ENCODE assay signal across 17 mouse cellular contexts in the genomic region with DNA sequence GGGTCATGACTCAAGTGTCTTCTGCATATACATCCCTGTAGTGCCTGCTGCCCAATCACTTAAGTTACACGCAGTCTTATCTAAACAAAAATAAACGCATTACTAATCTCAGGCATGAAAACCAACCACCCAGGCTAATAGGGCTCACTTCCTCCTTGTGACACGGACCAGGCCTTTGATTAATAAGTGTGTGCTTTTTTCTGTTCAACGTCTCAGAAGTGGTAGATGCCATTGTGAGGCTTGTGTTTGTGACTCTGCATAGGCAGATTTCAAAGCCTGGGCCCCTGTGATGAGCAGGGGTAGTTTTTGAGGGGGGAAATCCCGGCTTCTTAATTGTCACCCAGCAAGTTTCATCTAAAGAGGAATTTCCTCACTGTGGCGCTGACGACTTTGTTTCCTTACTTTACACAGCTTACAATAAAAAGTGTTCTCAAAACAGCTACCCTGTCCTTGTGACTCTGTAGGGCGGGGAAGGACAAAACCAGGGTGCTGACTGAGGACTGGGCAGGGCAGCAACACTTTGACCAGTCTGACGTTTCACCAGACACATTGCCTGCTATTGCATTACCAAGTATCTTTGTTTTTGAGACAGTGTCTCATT.
DNase-seq lines count a peak whose midpoint lies in the region; ATAC-seq and TF ChIP-seq lines count a peak whose summit lies in the region.
"Had no signal": no experiment of that assay in that cellular context is flagged by ENCODE, and none has a peak within 500 bp of the region (broad histone marks: within the 10 kb centered on the region; RNA-seq: fewer than 3 reads in every experiment).

No protein-coding gene starts in this region.

- ATAC-seq in megakaryocyte, adult 5-6 weeks (ENCODE audit: poor library complexity, severe bottlenecking), result peak; percentile 87
- ATAC-seq: forebrain, embryonic 15.5 days; Patski had no signal

- no peaks in the 10 kb centered on the region; the same call in 1 of the 2 replicates for H3K4me1 ChIP-seq in brown adipose tissue, adult 24 weeks (ENCODE audit: control insufficient read depth, insufficient read depth, insufficient read length, low read length)
- H3K4me1 ChIP-seq: forebrain, embryonic 15.5 days; megakaryocyte, embryonic 14.5 days had no signal

- intact Hi-C loops in gastrocnemius, adult 2 months (cut with DNase I), result no loop called here

- DNase-seq in gastrocnemius, adult 2 months, result no peak
- DNase-seq in gastrocnemius, adult 8-10 months (ENCODE audit: low spot score in 2 of 2), result no peak
- DNase-seq in B cell, adult 2 months, result peak; percentile 27 to 43
- no peak for DNase-seq in right cerebral cortex, adult 18-20 months
- DNase-seq in thymus, postnatal 10 days (ENCODE audit: low spot score in 2 of 2), result no peak
- no peak for DNase-seq in kidney, adult 8-10 months
- DNase-seq: adrenal gland, adult 8-10 months; cerebellum, adult 11-12 months; gastrocnemius, postnatal 25 days; kidney, postnatal 14 days; thymus, adult 2 months had no signal

- peak overlapping the region; percentile 21; the same call in 1 of the 2 replicates for H3K27ac ChIP-seq in gastrocnemius, adult 2 months
- H3K27ac ChIP-seq in brown adipose tissue, adult 24 weeks (replicated peaks; ENCODE audit: low read depth, low read length), result peak overlapping the region; percentile 71
- H3K27ac ChIP-seq: forebrain, embryonic 15.5 days; limb, embryonic 13.5 days had no signal

- no peak overlapping the region for H3K4me3 ChIP-seq in gastrocnemius, adult 2 months
- H3K4me3 ChIP-seq in brown adipose tissue, adult 24 weeks (ENCODE audit: insufficient read depth, low read depth, low read length), result no peak overlapping the region
- H3K4me3 ChIP-seq: forebrain, embryonic 15.5 days; limb, embryonic 13.5 days; megakaryocyte, embryonic 14.5 days had no signal

- no peak for TF ChIP-seq CTCF in gastrocnemius, adult 2 months (IDR thresholded peaks at IDR 0.05)

Comparison
In these comparisons a context has a peak if more than half of its experiments do, and no peak if none do; other contexts are left out.
1. DNase-seq: peak in B cell, adult 2 months (2 of 2); none in gastrocnemius, adult 2 months (single experiment), gastrocnemius, adult 8-10 months (0 of 2), right cerebral cortex, adult 18-20 months (single experiment), thymus, postnatal 10 days (0 of 2) and kidney, adult 8-10 months (0 of 2).